In genomic region chr1:119518060-119518459, GRCm38 (mm10) we compare ENCODE assay signal across 20 mouse cellular contexts. TPM values are rescaled to one million over a fixed set of nuclear protein-coding genes. Genes with fewer than 3 reads are reported as not detected.
DNase-seq lines count a peak whose midpoint lies in the region; ATAC-seq and TF ChIP-seq lines count a peak whose summit lies in the region.
"Had no signal": no experiment of that assay in that cellular context is flagged by ENCODE, and none has a peak within 500 bp of the region (broad histone marks: within the 10 kb centered on the region; RNA-seq: fewer than 3 reads in every experiment).

No protein-coding gene starts in this region.

- 55% methylated on average over 7 of the region's 7 CpGs for WGBS in hindbrain, postnatal 0 days
- 83% methylated on average over 7 of the region's 7 CpGs for WGBS in hindbrain, embryonic 10.5 days
- WGBS in midbrain, postnatal 0 days = 78% methylated on average over 7 of the region's 7 CpGs
- 80% methylated on average over 7 of the region's 7 CpGs for WGBS in midbrain, embryonic 13.5 days

- no peaks in the 10 kb centered on the region for H3K27me3 ChIP-seq in hindbrain, postnatal 0 days (ENCODE audit: insufficient read depth, low read length)
- no peaks in the 10 kb centered on the region for H3K27me3 ChIP-seq in hindbrain, embryonic 10.5 days (ENCODE audit: insufficient read depth, poor library complexity, severe bottlenecking)
- H3K27me3 ChIP-seq in midbrain, postnatal 0 days (ENCODE audit: insufficient read depth, low read length) = no peaks in the 10 kb centered on the region
- no peaks in the 10 kb centered on the region for H3K27me3 ChIP-seq in midbrain, embryonic 13.5 days
- H3K27me3 ChIP-seq: forebrain, embryonic 15.5 days; heart, embryonic 15.5 days; hindbrain, embryonic 13.5 days; limb, embryonic 13.5 days; liver, embryonic 13.5 days; midbrain, embryonic 15.5 days had no signal

- intact Hi-C loops in left cerebral cortex, postnatal 4 days (cut with DNase I) = no loop called here

- 0 out of 2 replicates have a peak, but pooled peaks cover 3% of the 10 kb centered on the region for H3K4me1 ChIP-seq in hindbrain, postnatal 0 days (ENCODE audit: insufficient read depth, low read length)
- no peaks in the 10 kb centered on the region for H3K4me1 ChIP-seq in hindbrain, embryonic 10.5 days (replicated peaks)
- H3K4me1 ChIP-seq in midbrain, postnatal 0 days (ENCODE audit: insufficient read depth, low read length) = no peaks in the 10 kb centered on the region
- H3K4me1 ChIP-seq in midbrain, embryonic 13.5 days (replicated peaks) = peaks cover 12% of the 10 kb centered on the region
- H3K4me1 ChIP-seq: forebrain, embryonic 15.5 days; hindbrain, embryonic 13.5 days; limb, embryonic 13.5 days; midbrain, embryonic 15.5 days had no signal

- no peak for TF ChIP-seq CTCF in hindbrain, postnatal 0 days (IDR thresholded peaks at IDR 0.05; ENCODE audit: low read depth)
- no peak for TF ChIP-seq CTCF in midbrain, postnatal 0 days (IDR thresholded peaks at IDR 0.05)

- H3K9ac ChIP-seq in hindbrain, postnatal 0 days (replicated peaks; ENCODE audit: low read length) = no peak overlapping the region
- H3K9ac ChIP-seq in midbrain, postnatal 0 days (replicated peaks; ENCODE audit: low read length, poor library complexity, severe bottlenecking) = no peak overlapping the region
- no peak overlapping the region for H3K9ac ChIP-seq in midbrain, embryonic 13.5 days (replicated peaks)
- H3K9ac ChIP-seq: forebrain, embryonic 15.5 days; heart, embryonic 15.5 days; hindbrain, embryonic 13.5 days; limb, embryonic 13.5 days; liver, embryonic 13.5 days; midbrain, embryonic 15.5 days had no signal

- ATAC-seq in hindbrain, postnatal 0 days = peak; percentile 55; the same call in 1 of the 2 replicates
- ATAC-seq in midbrain, postnatal 0 days (ENCODE audit: low FRiP score) = no peak
- ATAC-seq in midbrain, embryonic 13.5 days = no peak
- ATAC-seq: forebrain, embryonic 15.5 days; lung, postnatal 0 days; midbrain, embryonic 15.5 days had no signal

- no peaks in the 10 kb centered on the region for H3K9me3 ChIP-seq in hindbrain, postnatal 0 days (ENCODE audit: low read length)
- no peaks in the 10 kb centered on the region for H3K9me3 ChIP-seq in hindbrain, embryonic 10.5 days
- no peaks in the 10 kb centered on the region for H3K9me3 ChIP-seq in midbrain, postnatal 0 days (ENCODE audit: low read length)
- H3K9me3 ChIP-seq in midbrain, embryonic 13.5 days = no peaks in the 10 kb centered on the region
- H3K9me3 ChIP-seq: forebrain, embryonic 15.5 days; heart, embryonic 15.5 days; hindbrain, embryonic 13.5 days; limb, embryonic 13.5 days; liver, embryonic 13.5 days; midbrain, embryonic 15.5 days had no signal

- H3K4me3 ChIP-seq in hindbrain, postnatal 0 days (ENCODE audit: low read length) = no peak overlapping the region
- H3K4me3 ChIP-seq in hindbrain, embryonic 10.5 days = no peak overlapping the region
- no peak overlapping the region for H3K4me3 ChIP-seq in midbrain, postnatal 0 days (ENCODE audit: low read depth, low read length)
- no peak overlapping the region for H3K4me3 ChIP-seq in midbrain, embryonic 13.5 days (replicated peaks)
- H3K4me3 ChIP-seq: forebrain, embryonic 15.5 days; heart, embryonic 15.5 days; hindbrain, embryonic 13.5 days; limb, embryonic 13.5 days; liver, embryonic 13.5 days; midbrain, embryonic 15.5 days had no signal

- H3K4me2 ChIP-seq in hindbrain, postnatal 0 days (ENCODE audit: low read depth, low read length) = no peak overlapping the region
- no peak overlapping the region for H3K4me2 ChIP-seq in midbrain, postnatal 0 days (ENCODE audit: low read depth, low read length, poor library complexity, severe bottlenecking)
- H3K4me2 ChIP-seq in midbrain, embryonic 13.5 days (replicated peaks) = no peak overlapping the region
- H3K4me2 ChIP-seq: forebrain, embryonic 15.5 days; heart, embryonic 15.5 days; hindbrain, embryonic 13.5 days; limb, embryonic 13.5 days; liver, embryonic 13.5 days; midbrain, embryonic 15.5 days had no signal

- DNase-seq in hindbrain, postnatal 0 days (ENCODE audit: low spot score) = peak; percentile 46
- DNase-seq in hindbrain, embryonic 10.5 days (ENCODE audit: low spot score) = no peak
- peak; percentile 66 for DNase-seq in left cerebral cortex, postnatal 4 days
- no peak for DNase-seq in left cerebral cortex, adult 11 months (ENCODE audit: low spot score)
- peak; percentile 49 for DNase-seq in midbrain, postnatal 0 days (ENCODE audit: low spot score)
- no peak for DNase-seq in ovary, adult 18-20 months (ENCODE audit: low spot score)
- DNase-seq: cerebellum, adult 9-10 months; embryo, embryonic 11 days; gastrocnemius, postnatal 14 days; liver, embryonic 13.5 days; right cerebral cortex, postnatal 25 days; thymus, postnatal 14 days had no signal

- no peak overlapping the region for H3K27ac ChIP-seq in hindbrain, postnatal 0 days
- no peak overlapping the region for H3K27ac ChIP-seq in hindbrain, embryonic 10.5 days
- no peak overlapping the region for H3K27ac ChIP-seq in midbrain, postnatal 0 days (ENCODE audit: low read depth, low read length)
- no peak overlapping the region for H3K27ac ChIP-seq in midbrain, embryonic 13.5 days
- H3K27ac ChIP-seq: forebrain, embryonic 15.5 days; heart, embryonic 15.5 days; hindbrain, embryonic 13.5 days; limb, embryonic 13.5 days; liver, embryonic 13.5 days; midbrain, embryonic 15.5 days; stomach, postnatal 0 days had no signal

- no peaks in the 10 kb centered on the region for H3K36me3 ChIP-seq in hindbrain, postnatal 0 days (ENCODE audit: insufficient read depth, low read length)
- H3K36me3 ChIP-seq in hindbrain, embryonic 10.5 days = no peaks in the 10 kb centered on the region
- no peaks in the 10 kb centered on the region for H3K36me3 ChIP-seq in midbrain, postnatal 0 days (ENCODE audit: insufficient read depth, low read length)
- no peaks in the 10 kb centered on the region for H3K36me3 ChIP-seq in midbrain, embryonic 13.5 days
- H3K36me3 ChIP-seq: forebrain, embryonic 15.5 days; heart, embryonic 15.5 days; hindbrain, embryonic 13.5 days; limb, embryonic 13.5 days; liver, embryonic 13.5 days; midbrain, embryonic 15.5 days had no signal

RNA-seq across cellular contexts. Expression of gene Tmem185b, which starts 7.9 kb away (rescaled TPM):
- 23.0 and 24.2 TPM in 2 replicates for total RNA-seq in hindbrain, postnatal 0 days (2014; rRNA removed)
- 10.3 and 12.9 TPM in 2 replicates for polyA plus RNA-seq in hindbrain, postnatal 0 days (2015; fragmentation: Nextera tagmentation; extraction: Ambion mirVana)
- polyA plus RNA-seq in hindbrain, embryonic 10.5 days (2016; fragmentation: Nextera tagmentation; extraction: Ambion mirVana) = 17.9 and 20.2 TPM in 2 replicates
- 10 to 100 TPM; 14.1 to 15.3 TPM for total RNA-seq in left cerebral cortex, postnatal 4 days (2021)
- total RNA-seq in midbrain, postnatal 0 days (2014; rRNA removed) = 20.9 and 22.7 TPM in 2 replicates
- 12.6 and 13.8 TPM in 2 replicates for polyA plus RNA-seq in midbrain, postnatal 0 days (2015; fragmentation: Nextera tagmentation; extraction: Ambion mirVana)
- polyA plus RNA-seq in midbrain, embryonic 13.5 days (2015; fragmentation: Nextera tagmentation; extraction: Ambion mirVana) = 18.6 and 23.0 TPM in 2 replicates

RNA-seq across cellular contexts. Expression of gene Ralb, which starts 13.5 kb away (rescaled TPM):
- total RNA-seq in hindbrain, postnatal 0 days (2014; rRNA removed) = 42.9 and 43.5 TPM in 2 replicates
- 61.0 and 62.1 TPM in 2 replicates for polyA plus RNA-seq in hindbrain, postnatal 0 days (2015; fragmentation: Nextera tagmentation; extraction: Ambion mirVana)
- 96.8 and 103 TPM in 2 replicates for polyA plus RNA-seq in hindbrain, embryonic 10.5 days (2016; fragmentation: Nextera tagmentation; extraction: Ambion mirVana)
- total RNA-seq in left cerebral cortex, postnatal 4 days (2021) = 10 to 100 TPM; 42.5 to 43.0 TPM
- total RNA-seq in midbrain, postnatal 0 days (2014; rRNA removed) = 38.1 and 41.9 TPM in 2 replicates
- 63.2 and 65.1 TPM in 2 replicates for polyA plus RNA-seq in midbrain, postnatal 0 days (2015; fragmentation: Nextera tagmentation; extraction: Ambion mirVana)
- 56.3 and 58.7 TPM in 2 replicates for polyA plus RNA-seq in midbrain, embryonic 13.5 days (2015; fragmentation: Nextera tagmentation; extraction: Ambion mirVana)

Comparison
In these comparisons a context has a peak if more than half of its experiments do, and no peak if none do; other contexts are left out.
1. DNase-seq: peak in hindbrain, postnatal 0 days (single experiment), left cerebral cortex, postnatal 4 days (single experiment) and midbrain, postnatal 0 days (single experiment); none in hindbrain, embryonic 10.5 days (single experiment), left cerebral cortex, adult 11 months (single experiment) and ovary, adult 18-20 months (single experiment).